Mouse (Mus musculus) embryonic facial prominence, embryonic 13.5 days (tissue): ENCODE measurements around the gene Nrxn3. TPM values are rescaled to one million over a fixed set of nuclear protein-coding genes. Genes with fewer than 3 reads are reported as not detected.

ENCODE experiments used
- ATAC-seq: fragments of 200-750 bp; cut with Nextera tagmentation; 2 replicates; pipeline ENCODE4 v1.8.0; 2017; ENCODE audit warnings: low read depth; ENCODE audit not compliant: insufficient number of reproducible peaks, insufficient read depth, low FRiP score, low TSS enrichment
- H3K27ac ChIP-seq: fragments of 300-500 bp; sonication (generic); 2 replicates; pipeline ENCODE4 v1.5.1; 2015; ENCODE audit warnings: moderate library complexity, mild to moderate bottlenecking, inconsistent platforms
- H3K27me3 ChIP-seq: fragments of 300-500 bp; sonication (generic); 2 replicates; pipeline ENCODE4 v1.6.1; 2015; ENCODE audit warnings: mild to moderate bottlenecking, inconsistent platforms
- H3K36me3 ChIP-seq: fragments of 300-500 bp; sonication (generic); 2 replicates; pipeline ENCODE4 v1.6.1; 2015; ENCODE audit warnings: mild to moderate bottlenecking, inconsistent platforms
- H3K4me1 ChIP-seq: fragments of 300-500 bp; sonication (generic); 2 replicates; pipeline ENCODE4 v1.6.1; 2015; ENCODE audit warnings: inconsistent platforms
- H3K4me2 ChIP-seq: fragments of 300-500 bp; sonication (generic); 2 replicates; pipeline ENCODE4 v1.6.1; 2015; ENCODE audit warnings: moderate library complexity, mild to moderate bottlenecking, inconsistent platforms
- H3K4me3 ChIP-seq: fragments of 300-500 bp; sonication (generic); 2 replicates; pipeline ENCODE4 v1.5.1; 2015; ENCODE audit warnings: mild to moderate bottlenecking, inconsistent platforms
- H3K9ac ChIP-seq: fragments of 300-500 bp; sonication (generic); 2 replicates; pipeline ENCODE4 v1.6.1; 2015; ENCODE audit warnings: mild to moderate bottlenecking, inconsistent platforms
- H3K9me3 ChIP-seq: fragments of 300-500 bp; sonication (generic); 2 replicates; pipeline ENCODE4 v1.6.1; 2016; ENCODE audit warnings: inconsistent platforms
- WGBS: fragments of 180-500 bp; shearing (Covaris S2); methylation state at CpG from one replicate; pipeline ENCODE4 v1.1.7; 2015; ENCODE audit warnings: mixed read lengths; 5-methylcytosine and 5-hydroxymethylcytosine counted together
- polyA plus RNA-seq: library from polyadenylated mRNA; unstranded; fragments of >200 nt; fragmentation: Nextera tagmentation; extraction: Ambion mirVana; gene quantifications from 2 replicates; pipeline ENCODE4 v1.2.1, GENCODE M21; 2015

The Nrxn3 gene
- polyA plus RNA-seq, 1 experiment from 2014 or later: 5.5 TPM

- no peak for ATAC-seq
- Histone ChIP-seq H3K9ac (no peak overlapping the region), H3K27ac (no peak overlapping the region)
Observed at GRCm38 (mm10) chr12:89508970-89509369, 786.3 kb downstream of the Nrxn3 start.

GRCm38 (mm10) chr12:89513759-89514158 is 791.1 kb downstream of the Nrxn3 start:
- Histone ChIP-seq H3K9me3 (no peaks in the 10 kb centered on the region), H3K4me2 (no peak overlapping the region), H3K36me3 (no peaks in the 10 kb centered on the region), H3K9ac (no peak overlapping the region), H3K27ac (no peak overlapping the region), H3K4me1 (no peaks in the 10 kb centered on the region), H3K4me3 (no peak overlapping the region), H3K27me3 (no peaks in the 10 kb centered on the region)
- no peak for ATAC-seq
- WGBS: 36% methylated on average over 7 of the region's 7 CpGs

More at GRCm38 (mm10) chr12:89508970-89509369, 786.3 kb downstream of the Nrxn3 start:
- Histone ChIP-seq H3K4me3 (no peak overlapping the region), H3K4me1 (no peaks in the 10 kb centered on the region), H3K4me2 (no peak overlapping the region), H3K27me3 (no peaks in the 10 kb centered on the region), H3K36me3 (no peaks in the 10 kb centered on the region), H3K9me3 (no peaks in the 10 kb centered on the region)

- no peak overlapping the region for H3K4me2 ChIP-seq
- no peak overlapping the region for H3K27ac ChIP-seq
- H3K9ac ChIP-seq: no peak overlapping the region
- whole genome bisulfite sequencing: 68% methylated on average over 6 of the region's 6 CpGs
- no peaks in the 10 kb centered on the region for H3K36me3 ChIP-seq
- no peaks in the 10 kb centered on the region for H3K4me1 ChIP-seq
- H3K27me3 ChIP-seq: no peaks in the 10 kb centered on the region
- no peak for ATAC-seq
- no peaks in the 10 kb centered on the region for H3K9me3 ChIP-seq
- H3K4me3 ChIP-seq: no peak overlapping the region
Observed at GRCm38 (mm10) chr12:89516046-89516445, 793.4 kb downstream of the Nrxn3 start.

GRCm38 (mm10) chr12:89530679-89531350 is 808.1 kb downstream of the Nrxn3 start:
- peaks cover 4% of the 10 kb centered on the region; the same call in 1 of the 2 replicates for H3K4me1 ChIP-seq
- no peak overlapping the region for H3K9ac ChIP-seq
- no peak overlapping the region for H3K4me3 ChIP-seq
- WGBS: 7% methylated on average over 4 of the region's 4 CpGs
- no peak overlapping the region for H3K4me2 ChIP-seq
- peak overlapping the region; percentile 28; the same call in 1 of the 2 replicates for H3K27ac ChIP-seq
- no peaks in the 10 kb centered on the region for H3K9me3 ChIP-seq
- no peak for ATAC-seq
- no peaks in the 10 kb centered on the region for H3K36me3 ChIP-seq
- H3K27me3 ChIP-seq: no peaks in the 10 kb centered on the region

DNA sequence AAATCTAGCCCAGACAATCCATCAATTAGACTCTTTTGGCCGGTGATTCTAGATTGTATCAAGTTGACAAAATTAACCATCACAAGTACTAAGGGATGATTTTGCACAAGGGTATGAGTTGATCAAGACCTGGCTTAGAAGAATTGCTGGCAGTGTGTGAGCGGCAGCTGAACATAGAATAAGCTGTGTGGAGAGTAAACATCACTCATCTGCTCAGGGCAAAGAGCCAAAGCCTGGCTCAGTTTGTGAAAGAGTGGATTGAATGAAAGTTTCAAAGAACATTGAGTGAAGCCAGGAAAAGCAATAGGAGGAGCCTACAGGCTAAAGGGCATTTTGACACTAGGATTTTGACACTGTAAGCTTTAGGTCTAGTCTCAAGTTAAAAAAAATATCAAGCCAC is 828.6 kb downstream of the Nrxn3 start:
- no peaks in the 10 kb centered on the region for H3K4me1 ChIP-seq
- H3K4me3 ChIP-seq: no peak overlapping the region
- no peak overlapping the region for H3K27ac ChIP-seq
- H3K36me3 ChIP-seq: no peaks in the 10 kb centered on the region
- H3K27me3 ChIP-seq: no peaks in the 10 kb centered on the region
- H3K4me2 ChIP-seq: no peak overlapping the region
- H3K9ac ChIP-seq: no peak overlapping the region
- 73% methylated on average over 2 of the region's 2 CpGs for WGBS
- H3K9me3 ChIP-seq: no peaks in the 10 kb centered on the region
- ATAC-seq: no peak

DNA sequence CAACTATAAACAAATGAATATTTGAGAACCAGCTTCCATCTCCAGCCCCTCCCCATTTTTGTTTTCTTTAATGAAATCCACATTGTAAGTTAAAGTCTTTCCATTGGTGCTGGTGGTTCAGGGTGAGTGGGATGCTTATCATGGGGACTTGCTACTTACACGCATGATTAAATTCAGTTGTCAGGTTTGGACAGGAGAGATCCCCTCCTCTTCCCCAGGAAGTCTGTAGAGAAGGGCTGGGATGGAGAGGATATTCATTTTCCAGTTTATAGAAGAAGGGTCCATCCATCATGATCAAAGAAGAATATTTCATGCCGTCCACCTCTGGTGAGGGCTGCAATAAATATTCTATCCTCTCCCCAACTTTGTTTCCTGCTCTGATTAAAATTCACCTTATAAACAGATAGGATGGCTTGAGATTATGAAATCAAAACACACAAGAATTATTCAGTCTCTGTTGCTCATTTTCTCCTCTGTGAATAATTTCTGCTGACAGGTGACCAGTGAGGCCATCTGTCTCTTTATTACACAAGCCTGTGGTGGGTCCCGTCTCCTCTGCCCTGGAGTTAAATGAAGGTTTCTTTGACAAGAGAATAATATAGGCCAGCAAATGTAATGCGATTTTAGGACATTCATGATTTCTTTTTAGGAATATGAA is 830.7 kb downstream of the Nrxn3 start:
- Histone ChIP-seq H3K27ac (no peak overlapping the region), H3K36me3 (no peaks in the 10 kb centered on the region), H3K9me3 (no peaks in the 10 kb centered on the region), H3K4me3 (no peak overlapping the region), H3K27me3 (no peaks in the 10 kb centered on the region), H3K9ac (no peak overlapping the region), H3K4me2 (no peak overlapping the region), H3K4me1 (no peaks in the 10 kb centered on the region)
- 62% methylated on average over 4 of the region's 4 CpGs for WGBS
- ATAC-seq: no peak

- no peak overlapping the region for H3K27ac ChIP-seq
- H3K9me3 ChIP-seq: no peaks in the 10 kb centered on the region
- no peaks in the 10 kb centered on the region for H3K27me3 ChIP-seq
- no peak overlapping the region for H3K4me3 ChIP-seq
- 77% methylated on average over 2 of the region's 2 CpGs for WGBS
- no peak for ATAC-seq
- H3K4me1 ChIP-seq: no peaks in the 10 kb centered on the region
- no peak overlapping the region for H3K9ac ChIP-seq
- H3K4me2 ChIP-seq: no peak overlapping the region
- H3K36me3 ChIP-seq: no peaks in the 10 kb centered on the region
Observed at GRCm38 (mm10) chr12:89554171-89554570, 831.5 kb downstream of the Nrxn3 start.

- ATAC-seq: no peak
- H3K27ac ChIP-seq: no peak overlapping the region
- WGBS: 67% methylated on average over 2 of the region's 2 CpGs
Observed at GRCm38 (mm10) chr12:89554740-89555430, 832.2 kb downstream of the Nrxn3 start.

DNA sequence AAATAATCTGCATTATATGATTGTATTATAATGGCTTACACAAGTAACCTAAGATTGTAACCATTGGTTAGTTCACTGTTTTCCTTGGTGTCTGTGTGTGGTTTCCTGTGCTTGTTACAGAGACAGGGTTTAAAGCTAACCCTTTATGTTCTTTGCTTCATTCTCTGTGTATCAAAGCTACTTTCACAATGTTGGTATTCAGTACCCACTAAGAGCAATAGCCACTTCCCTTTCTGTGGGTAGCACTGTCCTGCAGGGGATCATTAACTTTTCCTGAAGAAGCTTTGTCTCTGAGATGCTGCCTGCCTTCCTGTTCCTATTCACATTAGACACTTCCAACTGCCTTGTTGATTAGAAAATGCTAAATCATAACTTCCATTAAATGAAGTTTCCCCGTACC is 836.2 kb downstream of the Nrxn3 start:
- H3K4me2 ChIP-seq: no peak overlapping the region
- H3K9ac ChIP-seq: no peak overlapping the region
- no peaks in the 10 kb centered on the region for H3K9me3 ChIP-seq
- whole genome bisulfite sequencing: 81% methylated on average over 1 of the region's 1 CpGs
- no peaks in the 10 kb centered on the region for H3K27me3 ChIP-seq
- H3K36me3 ChIP-seq: no peaks in the 10 kb centered on the region
- H3K4me1 ChIP-seq: no peaks in the 10 kb centered on the region
- H3K4me3 ChIP-seq: no peak overlapping the region
- no peak for ATAC-seq
- no peak overlapping the region for H3K27ac ChIP-seq

More at GRCm38 (mm10) chr12:89554740-89555430, 832.2 kb downstream of the Nrxn3 start:
- Histone ChIP-seq H3K27me3 (no peaks in the 10 kb centered on the region), H3K36me3 (no peaks in the 10 kb centered on the region), H3K4me1 (no peaks in the 10 kb centered on the region), H3K9me3 (no peaks in the 10 kb centered on the region), H3K4me2 (no peak overlapping the region), H3K4me3 (no peak overlapping the region), H3K9ac (no peak overlapping the region)

GRCm38 (mm10) chr12:89561989-89562565 is 839.4 kb downstream of the Nrxn3 start:
- H3K36me3 ChIP-seq: no peaks in the 10 kb centered on the region
- ATAC-seq: no peak
- H3K27me3 ChIP-seq: no peaks in the 10 kb centered on the region
- no peak overlapping the region for H3K4me3 ChIP-seq
- H3K9me3 ChIP-seq: no peaks in the 10 kb centered on the region
- H3K4me1 ChIP-seq: no peaks in the 10 kb centered on the region
- no peak overlapping the region for H3K4me2 ChIP-seq
- H3K9ac ChIP-seq: no peak overlapping the region
- H3K27ac ChIP-seq: no peak overlapping the region
- WGBS: 48% methylated on average over 4 of the region's 4 CpGs

GRCm38 (mm10) chr12:89568723-89569377 is 846.2 kb downstream of the Nrxn3 start:
- no peaks in the 10 kb centered on the region for H3K27me3 ChIP-seq
- 74% methylated on average over 6 of the region's 6 CpGs for WGBS
- no peak overlapping the region for H3K9ac ChIP-seq
- ATAC-seq: no peak
- H3K27ac ChIP-seq: no peak overlapping the region
- no peak overlapping the region for H3K4me2 ChIP-seq
- no peak overlapping the region for H3K4me3 ChIP-seq
- H3K9me3 ChIP-seq: no peaks in the 10 kb centered on the region
- no peaks in the 10 kb centered on the region for H3K36me3 ChIP-seq
- H3K4me1 ChIP-seq: no peaks in the 10 kb centered on the region
